Mouse (Mus musculus) left cerebral cortex, adult 2 months (tissue): ENCODE results near the gene Atp5h. TPM values are rescaled to one million over a fixed set of nuclear protein-coding genes. Genes with fewer than 3 reads are reported as not detected.

ENCODE experiments used
- DNase-seq, 2 experiments: peaks; one replicate each; pipeline ENCODE4 v3.0.0; 2021 to 2022; ENCODE audit warnings: low spot score in 2 of 2, mixed read lengths in 1 of 2; ENCODE audit errors: extremely low spot score in 1 of 2
- H3K27ac ChIP-seq: fragments of 200-600 bp; 2 replicates; pipeline ENCODE4 v1.8.1; 2022
- H3K4me3 ChIP-seq: fragments of 200-600 bp; 2 replicates; pipeline ENCODE4 v1.8.1; 2022
- CTCF ChIP-seq: fragments of 200-600 bp; IDR thresholded peaks from 2 replicates; pipeline ENCODE4 v1.8.1; 2022; ENCODE audit warnings: antibody characterized with exemption, mild to moderate bottlenecking, moderate library complexity
- intact Hi-C: fragments of 180-260 bp; cut with DNase I; formaldehyde crosslinking; loops from one replicate; pipeline ENCODE4 v1.15.1; 2025
- total RNA-seq, 2 experiments: library from RNA; stranded (reverse); gene quantifications; 2 replicates each; pipeline ENCODE4 v1.2.3; 2021

Atp5h gene
- total RNA-seq, 2 experiments from 2014 or later = 436 to 465 TPM

DNA sequence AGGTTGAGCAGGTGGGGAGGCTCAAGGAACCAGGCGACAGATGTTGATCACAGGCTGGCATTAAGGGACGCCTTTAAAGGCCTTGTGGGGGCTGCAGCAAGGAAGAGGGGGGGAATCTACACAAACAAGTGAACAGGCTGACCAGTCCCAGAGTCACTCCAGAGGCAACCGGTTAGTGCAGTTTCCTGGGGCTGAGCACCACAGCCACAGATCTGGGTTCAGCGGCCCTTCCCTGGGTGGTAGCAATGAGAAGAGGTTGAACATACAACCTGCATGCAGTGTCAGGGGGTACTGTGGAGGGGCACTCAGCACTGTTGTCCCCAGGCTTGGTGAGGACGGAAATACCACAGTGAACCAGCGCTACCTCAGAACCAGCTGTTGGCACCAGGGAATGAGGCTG is 13.6 kb upstream of the Atp5h start:
- no peak for DNase-seq
- intact Hi-C loops = no loop called here
- H3K4me3 ChIP-seq = no peak overlapping the region
- TF ChIP-seq CTCF = no peak
- H3K27ac ChIP-seq = no peak overlapping the region

GRCm38 (mm10) chr11:115432814-115433213 is 13.1 kb upstream of the Atp5h start:
- intact Hi-C loops = no loop called here
- DNase-seq = no peak
- no peak for TF ChIP-seq CTCF
- Histone ChIP-seq H3K4me3 (no peak overlapping the region), H3K27ac (no peak overlapping the region)

GRCm38 (mm10) chr11:115430561-115430960 is 10.8 kb upstream of the Atp5h start:
- Histone ChIP-seq H3K4me3 (no peak overlapping the region), H3K27ac (no peak overlapping the region)
- no peak for DNase-seq
- TF ChIP-seq CTCF = no peak
- intact Hi-C loops = no loop called here

GRCm38 (mm10) chr11:115429307-115429706 is 9.5 kb upstream of the Atp5h start:
- intact Hi-C loops = loop anchor here (5.0 kb wide), 1 partner anchor 108 kb away; the partner anchor contains the start of gene Sumo2
- no peak overlapping the region for H3K4me3 ChIP-seq
- DNase-seq = no peak
- no peak for TF ChIP-seq CTCF
- peak overlapping the region; percentile 68 for H3K27ac ChIP-seq

- intact Hi-C loops = loop anchor here (1.0 to 5.0 kb wide), 2 partner anchors 47 to 110 kb away; partner anchors contain the start of gene Sumo2
- Histone ChIP-seq H3K27ac (peak overlapping the region; percentile 71), H3K4me3 (peak overlapping the region; percentile 1; the same call in 1 of the 2 replicates)
- DNase-seq = peak; percentile 67 to 69
- TF ChIP-seq CTCF = peak; percentile 83
Observed at GRCm38 (mm10) chr11:115427482-115428331, 7.9 kb upstream of the Atp5h start.

DNA sequence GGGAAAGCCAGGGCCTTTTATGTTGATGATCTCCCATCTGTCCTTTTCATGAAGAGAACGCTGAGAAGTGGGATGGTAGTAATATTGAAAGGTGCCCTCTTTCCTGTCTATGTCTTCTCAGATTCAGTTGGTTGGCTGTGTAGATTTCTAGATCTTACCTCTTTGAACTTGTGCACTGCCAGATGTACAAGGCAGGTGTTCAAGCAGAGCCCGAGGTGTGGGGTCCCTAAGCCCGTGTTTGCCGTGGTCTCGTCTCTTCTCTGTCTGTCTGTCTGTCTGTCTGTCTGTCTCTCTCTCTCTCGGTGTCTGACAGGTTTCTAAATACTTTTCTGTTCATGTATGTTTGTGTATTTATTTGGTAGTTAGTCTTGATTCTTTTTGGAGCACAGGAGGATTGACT is 5.9 kb upstream of the Atp5h start:
- intact Hi-C loops = loop anchor here (5.0 kb wide), 1 partner anchor 112 kb away; the partner anchor contains the start of gene Sumo2
- TF ChIP-seq CTCF = no peak
- Histone ChIP-seq H3K27ac (no peak overlapping the region), H3K4me3 (no peak overlapping the region)
- no peak for DNase-seq

DNA sequence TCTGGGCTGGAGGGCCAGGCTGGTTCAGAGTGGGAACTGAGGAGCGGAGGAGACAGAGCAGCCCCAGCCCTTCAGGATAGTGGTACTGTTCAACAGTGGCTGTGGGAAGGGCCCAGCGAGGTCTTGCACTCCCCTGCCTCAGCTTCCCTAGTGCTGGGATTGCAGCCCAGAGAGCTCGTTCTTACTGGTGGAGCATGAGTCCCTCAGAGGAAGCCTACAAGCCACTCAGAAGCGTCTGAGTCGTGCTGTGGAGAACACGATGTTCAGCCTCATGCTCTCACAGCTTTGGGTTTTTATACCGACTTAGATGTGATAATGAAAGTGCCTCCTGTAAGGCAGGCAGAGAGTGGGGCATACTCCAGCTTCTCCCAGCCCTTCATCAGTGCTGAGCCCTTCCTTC is 4.9 kb upstream of the Atp5h start:
- intact Hi-C loops = loop anchor here (5.0 kb wide), 1 partner anchor 113 kb away; the partner anchor contains the start of gene Sumo2
- H3K4me3 ChIP-seq = no peak overlapping the region
- DNase-seq = no peak
- no peak for TF ChIP-seq CTCF
- no peak overlapping the region for H3K27ac ChIP-seq

- DNase-seq = no peak
- intact Hi-C loops = no loop called here
- Histone ChIP-seq H3K27ac (no peak overlapping the region), H3K4me3 (no peak overlapping the region)
- no peak for TF ChIP-seq CTCF
Observed at GRCm38 (mm10) chr11:115423091-115423490, 3.3 kb upstream of the Atp5h start.

- Histone ChIP-seq H3K27ac (0 out of 2 replicates have a peak overlapping the region, but pooled peaks have one; percentile 26), H3K4me3 (no peak overlapping the region)
- DNase-seq = no peak
- intact Hi-C loops = loop anchor here (2.0 kb wide), 1 partner anchor 53 kb away; the partner anchor contains the start of gene Armc7
- no peak for TF ChIP-seq CTCF
Observed at GRCm38 (mm10) chr11:115421972-115422371, 2.2 kb upstream of the Atp5h start.

- no peak for DNase-seq
- intact Hi-C loops = loop anchor here (2.0 kb wide), 1 partner anchor 53 kb away; the partner anchor contains the start of gene Armc7
- peak overlapping the region; percentile 93 for H3K27ac ChIP-seq
- H3K4me3 ChIP-seq = peak overlapping the region; percentile 94
- no peak for TF ChIP-seq CTCF
Observed at GRCm38 (mm10) chr11:115421328-115421727, 1.6 kb upstream of the Atp5h start.

GRCm38 (mm10) chr11:115420336-115421190 is 801 bp upstream of the Atp5h start:
- no peak; the same call in 1 of the 2 replicates for TF ChIP-seq CTCF
- Histone ChIP-seq H3K27ac (peak overlapping the region; percentile 93), H3K4me3 (peak overlapping the region; percentile 94)
- DNase-seq = peak; percentile 47 to 63
- intact Hi-C loops = loop anchor here (2.0 kb wide), 1 partner anchor 54 kb away; the partner anchor contains the start of gene Armc7
